9 mouse cellular contexts compared by ENCODE assay signal in genomic region chr9:21031896-21032351, GRCm38 (mm10). TPM values are rescaled to one million over a fixed set of nuclear protein-coding genes. Genes with fewer than 3 reads are reported as not detected.
DNase-seq lines count a peak whose midpoint lies in the region; ATAC-seq and TF ChIP-seq lines count a peak whose summit lies in the region.
"Had no signal": no experiment of that assay in that cellular context is flagged by ENCODE, and none has a peak within 500 bp of the region (broad histone marks: within the 10 kb centered on the region; RNA-seq: fewer than 3 reads in every experiment).

Gene Icam5, plus strand, starts transcription at chr9:21032073.

- H3K27ac ChIP-seq in thymus, adult 2 months (ENCODE audit: control insufficient read depth, insufficient read depth, low read length): peak within 1 kb of the TSS; percentile 10; the same call in 1 of the 2 replicates
- 0 out of 2 replicates have a peak within 1 kb of the TSS, but pooled peaks have one; percentile 39 for H3K27ac ChIP-seq in midbrain, embryonic 15.5 days

- no peak for TF ChIP-seq CTCF in thymus, adult 2 months (IDR thresholded peaks at IDR 0.05; ENCODE audit: borderline replicate concordance, control insufficient read depth, extremely low read depth, insufficient read depth, low read length, poor library complexity)

- peak within 1 kb of the TSS; percentile 98 for H3K4me2 ChIP-seq in midbrain, embryonic 15.5 days

- TF ChIP-seq POLR2A in thymus, adult 2 months (IDR thresholded peaks at IDR 0.05; ENCODE audit: control insufficient read depth, extremely low read depth, insufficient read depth, low read length, poor library complexity): no peak

- DNase-seq in cerebellum, adult 18-20 months: peak; percentile 15 to 31
- DNase-seq in cerebellum, postnatal 4 days (ENCODE audit: low spot score in 2 of 2): no peak
- DNase-seq in thymus, adult 2 months: peak; percentile 28
- DNase-seq in thymus, postnatal 10 days (ENCODE audit: low spot score in 2 of 2): no peak
- DNase-seq in heart, postnatal 4 days: peak; percentile 27
- DNase-seq in left cerebral cortex, adult 8-10 months (ENCODE audit: low spot score in 2 of 2): peak in 1 of 2 experiments; percentile 87
- peak; percentile 43 for DNase-seq in thymus, postnatal 14 days

- H3K36me3 ChIP-seq in thymus, adult 2 months (ENCODE audit: control insufficient read depth, insufficient read depth, low read length): no peaks in the 10 kb centered on the region
- no peaks in the 10 kb centered on the region for H3K36me3 ChIP-seq in midbrain, embryonic 15.5 days (replicated peaks)

- no peaks in the 10 kb centered on the region for H3K9me3 ChIP-seq in midbrain, embryonic 15.5 days

- H3K4me3 ChIP-seq in thymus, adult 2 months (ENCODE audit: control insufficient read depth, insufficient read depth, low read length): peak within 1 kb of the TSS; percentile 55
- H3K4me3 ChIP-seq in midbrain, embryonic 15.5 days: peak within 1 kb of the TSS; percentile 59

- peaks cover 39% of the 10 kb centered on the region for H3K4me1 ChIP-seq in thymus, adult 2 months (replicated peaks; ENCODE audit: control insufficient read depth, insufficient read depth, low read length)
- peaks cover 64% of the 10 kb centered on the region for H3K4me1 ChIP-seq in midbrain, embryonic 15.5 days

- 1% methylated on average over 35 of the region's 35 CpGs for WGBS in thymus, adult 2 months
- under 1% methylated on average over 35 of the region's 35 CpGs for WGBS in midbrain, embryonic 15.5 days

- peak; percentile 35 for ATAC-seq in midbrain, embryonic 15.5 days (replicated peaks)

- peak within 1 kb of the TSS; percentile 63 for H3K9ac ChIP-seq in midbrain, embryonic 15.5 days

- peaks cover 34% of the 10 kb centered on the region for H3K27me3 ChIP-seq in thymus, adult 2 months (ENCODE audit: control insufficient read depth, insufficient read depth, low read length)
- H3K27me3 ChIP-seq in midbrain, embryonic 15.5 days (replicated peaks): peaks cover 87% of the 10 kb centered on the region

RNA-seq across cellular contexts. Expression of gene Icam5, which starts in this region (rescaled TPM):
- polyA plus RNA-seq in thymus, adult 2 months (2012; rRNA removed): 0.63 and 1.0 TPM in 2 replicates
- not detected for total RNA-seq in heart, postnatal 4 days (2021)
- 100 to 1,000 TPM; 194 to 206 (median 202) TPM for total RNA-seq in left cerebral cortex, adult 8-10 months (2022)
- polyA plus RNA-seq in midbrain, embryonic 15.5 days (2015; fragmentation: Nextera tagmentation; extraction: Ambion mirVana): 1.8 TPM in 2 replicates
- total RNA-seq: neutrophil, adult 5-6 weeks had no signal

Comparison
In these comparisons a context has a peak if more than half of its experiments do, and no peak if none do; other contexts are left out.
1. RNA of gene Icam5 (total RNA-seq): 194 to 206 TPM in left cerebral cortex, adult 8-10 months; not detected in heart, postnatal 4 days; every median in the first group is over 100 times any median in the second.
2. DNase-seq: peak in cerebellum, adult 18-20 months (2 of 2), thymus, adult 2 months (single experiment) and thymus, postnatal 14 days (single experiment); none in cerebellum, postnatal 4 days (0 of 2) and thymus, postnatal 10 days (0 of 2).
3. Peak in DNase-seq in heart, postnatal 4 days; RNA of the gene not detected or under 1 TPM.